Mouse (Mus musculus): Measurements from ENCODE around the gene Tekt3. TPM values are rescaled to one million over a fixed set of nuclear protein-coding genes. Genes with fewer than 3 reads are reported as not detected.

Gene Tekt3
- total RNA-seq, 2 experiments from 2014 or later, result 0.20 TPM; not detected in 1

- no peak for DNase-seq
- intact Hi-C loops (cut with DNase I), result no loop called here
These were observed 81.4 kb downstream of the Tekt3 start for GRCm38 (mm10) chr11:63142816-63143215.

DNA sequence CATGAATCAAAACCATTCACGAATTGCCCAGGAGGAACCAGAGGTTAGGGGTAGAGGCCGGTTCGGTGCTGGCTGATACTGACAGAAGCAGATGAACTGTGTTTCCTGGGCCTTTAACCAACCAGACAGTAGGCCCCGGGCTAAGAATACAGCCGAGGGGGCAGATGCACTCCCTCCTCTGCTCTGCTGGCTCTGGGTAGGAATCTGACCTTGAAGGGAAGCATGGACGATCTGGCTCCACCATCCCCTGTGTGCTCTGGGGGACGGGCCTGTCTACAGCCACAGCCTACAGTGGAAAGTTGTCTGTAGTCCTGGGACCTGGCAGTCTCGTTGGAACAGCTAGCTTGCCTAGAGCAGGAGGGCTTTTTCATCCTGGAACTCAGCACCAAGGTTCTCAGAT lies 82.0 kb downstream of the Tekt3 start:
- intact Hi-C loops (cut with DNase I), result no loop called here

More for the DNA sequence above, 82.0 kb downstream of the Tekt3 start:
- no peak for DNase-seq

Other genes with a start within 250 kb of the Tekt3 start
- gene Trim16, start 241.4 kb upstream of the Tekt3 start, total RNA-seq (2021), result 10 to 100 TPM; 10.8 to 10.9 TPM
- gene Fbxw10, start 214.6 kb upstream of the Tekt3 start, total RNA-seq (2021), result under 1 TPM; 0.89 to 0.96 TPM
- 10 to 100 TPM; 19.6 to 22.0 TPM for gene Tvp23b, start 182.2 kb upstream of the Tekt3 start, total RNA-seq (2021)
- gene Cdrt4, start 110.5 kb upstream of the Tekt3 start, total RNA-seq (2021), result not detected
- gene Pmp22, start 67.3 kb downstream of the Tekt3 start, total RNA-seq (2021), result 10 to 100 TPM; 16.9 to 17.2 TPM